ENCODE assay signal across 8 mouse cellular contexts in the genomic region with DNA sequence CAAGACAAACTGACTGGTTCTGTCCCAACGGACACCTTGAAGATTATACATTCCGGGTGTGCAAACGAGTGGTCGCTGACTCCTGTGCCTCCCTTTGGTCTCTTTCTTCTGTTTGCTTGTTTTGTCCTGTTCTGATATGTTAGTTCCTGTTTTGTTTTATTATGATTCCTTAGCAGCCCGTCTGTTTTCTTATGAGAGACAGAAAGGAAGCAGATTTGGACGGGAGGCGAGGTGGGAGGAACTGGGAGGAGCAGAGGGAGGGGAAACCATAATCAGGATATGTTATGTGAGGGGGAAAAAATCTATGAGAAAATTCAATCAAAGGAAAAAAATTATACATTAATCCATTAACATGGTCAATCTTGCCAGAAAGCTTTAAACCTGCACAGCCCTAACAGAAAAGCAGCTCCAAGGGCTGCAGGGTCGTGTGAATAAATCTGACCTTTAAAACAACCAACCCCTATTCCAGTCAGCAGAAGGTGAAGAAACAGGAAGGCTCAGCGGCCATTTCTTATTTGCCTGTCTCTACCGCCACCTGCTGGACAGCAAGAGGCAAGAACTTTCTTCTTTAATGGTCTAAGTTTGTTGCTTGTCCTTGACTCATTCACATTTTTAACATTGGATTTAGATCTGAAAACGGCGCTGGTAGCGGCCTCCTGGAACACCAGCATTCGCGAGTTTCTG. TPM values are rescaled to one million over a fixed set of nuclear protein-coding genes. Genes with fewer than 3 reads are reported as not detected.
DNase-seq lines count a peak whose midpoint lies in the region; ATAC-seq lines count a peak whose summit lies in the region.

No protein-coding gene starts in this region.

- no peak overlapping the region for H3K27ac ChIP-seq in hindbrain, embryonic 13.5 days

- H3K4me2 ChIP-seq in hindbrain, embryonic 13.5 days = 0 out of 2 replicates have a peak overlapping the region, but pooled peaks have one; percentile 0

- WGBS in hindbrain, embryonic 13.5 days = 32% methylated on average over 15 of the region's 15 CpGs

- peak; percentile 90 for DNase-seq in ZHBTc4 (ENCODE audit: low read depth, low spot score)
- peak; percentile 88 for DNase-seq in cerebellum, postnatal 10 days
- DNase-seq in frontal cortex, postnatal 36 days (ENCODE audit: low spot score in 2 of 2) = peak; percentile 70 to 79
- DNase-seq in layer of hippocampus, postnatal 36 days = peak; percentile 67 to 75
- peak; percentile 83 to 84 for DNase-seq in right cerebral cortex, adult 2 months (ENCODE audit: low spot score in 2 of 2)
- peak; percentile 87 for DNase-seq in urinary bladder, postnatal 14 days (ENCODE audit: low spot score)

- peaks cover 10% of the 10 kb centered on the region for H3K36me3 ChIP-seq in hindbrain, embryonic 13.5 days

- no peak overlapping the region for H3K9ac ChIP-seq in hindbrain, embryonic 13.5 days

- no peak overlapping the region for H3K4me3 ChIP-seq in hindbrain, embryonic 13.5 days

- no peaks in the 10 kb centered on the region for H3K9me3 ChIP-seq in hindbrain, embryonic 13.5 days

- H3K4me1 ChIP-seq in hindbrain, embryonic 13.5 days (replicated peaks) = no peaks in the 10 kb centered on the region

- no peaks in the 10 kb centered on the region for H3K27me3 ChIP-seq in hindbrain, embryonic 13.5 days

- peak; percentile 69 for ATAC-seq in hindbrain, embryonic 13.5 days (ENCODE audit: low FRiP score)
- peak; percentile 92 for ATAC-seq in megakaryocyte, adult 5-6 weeks (ENCODE audit: poor library complexity, severe bottlenecking)

RNA-seq across cellular contexts. Expression of a gene that starts 19.1 kb away (rescaled TPM):
- 115 and 140 TPM in 2 replicates for polyA plus RNA-seq in hindbrain, embryonic 13.5 days (2015; fragmentation: Nextera tagmentation; extraction: Ambion mirVana)
- total RNA-seq in layer of hippocampus, postnatal 36 days (2021) = 1 to 10 TPM; 4.8 to 5.6 TPM
- 624 and 684 TPM in 2 replicates for total RNA-seq in megakaryocyte, adult 5-6 weeks (2015)
- total RNA-seq in megakaryocyte, adult 5-6 weeks (2017) = 745 and 753 TPM in 2 replicates

RNA-seq across cellular contexts. Expression of a gene that starts 43.1 kb away (rescaled TPM):
- polyA plus RNA-seq in hindbrain, embryonic 13.5 days (2015; fragmentation: Nextera tagmentation; extraction: Ambion mirVana) = 46.1 and 48.1 TPM in 2 replicates
- total RNA-seq in layer of hippocampus, postnatal 36 days (2021) = 10 to 100 TPM; 12.1 to 13.6 TPM
- total RNA-seq in megakaryocyte, adult 5-6 weeks (2015) = 85.2 and 101 TPM in 2 replicates
- total RNA-seq in megakaryocyte, adult 5-6 weeks (2017) = 144 and 145 TPM in 2 replicates

Comparison
In these comparisons a context has a peak if more than half of its experiments do, and no peak if none do; other contexts are left out.
1. RNA of a gene that starts 19.1 kb away (total RNA-seq): 624 to 753 TPM in megakaryocyte, adult 5-6 weeks; 4.8 to 5.6 TPM in layer of hippocampus, postnatal 36 days; every median in the first group is over 10 times any median in the second.
2. RNA of a gene that starts 43.1 kb away (total RNA-seq): 85.2 to 145 TPM in megakaryocyte, adult 5-6 weeks; 12.1 to 13.6 TPM in layer of hippocampus, postnatal 36 days; every median in the first group is over 4 times any median in the second.
3. Peak in every context shown above with its lines, with median percentiles within 50 percentile points of each other: DNase-seq.